Mouse (Mus musculus): ENCODE results near the gene 1700001O22Rik.
A peak's percentile ranks its signal among the peaks of the same experiment; 100 is the strongest.

Gene 1700001O22Rik

DNA sequence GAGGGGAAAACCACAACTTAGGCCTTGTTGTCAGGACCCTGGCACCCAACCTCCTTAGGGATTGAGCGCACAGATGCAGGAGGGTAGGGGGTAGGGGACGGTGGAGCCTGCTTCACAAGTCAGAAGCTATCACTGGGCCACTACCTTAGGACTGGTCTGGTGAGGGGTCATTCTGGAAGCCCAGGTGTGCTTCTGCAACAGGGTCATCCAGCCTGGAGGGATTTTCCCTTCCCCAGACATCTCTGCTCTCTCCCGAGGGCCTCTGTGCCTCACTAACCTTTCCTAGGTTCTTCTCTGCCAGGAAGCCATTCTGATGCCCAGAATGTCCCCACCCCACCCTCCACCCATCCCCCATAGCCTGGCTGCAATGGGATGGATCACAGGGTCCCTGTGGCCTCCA, 48.6 kb downstream of the 1700001O22Rik start:
- no peak for DNase-seq (ENCODE audit: low read depth, low spot score)

GRCm38 (mm10) chr2:30753219-30753618, 50.2 kb downstream of the 1700001O22Rik start:
- peak; percentile 96 for DNase-seq (ENCODE audit: low read depth, low spot score)

GRCm38 (mm10) chr2:30752471-30752870, 51.0 kb downstream of the 1700001O22Rik start:
- no peak for DNase-seq (ENCODE audit: low read depth, low spot score)

- DNase-seq (ENCODE audit: low read depth, low spot score), result no peak
Observed at GRCm38 (mm10) chr2:30750025-30750424, 53.4 kb downstream of the 1700001O22Rik start.

- no peak for DNase-seq (ENCODE audit: low read depth, low spot score)
Observed at GRCm38 (mm10) chr2:30747602-30748162, 55.8 kb downstream of the 1700001O22Rik start.

Measured in 3T3-L1 (cell line).